12 mouse cellular contexts compared by ENCODE assay signal in genomic region chr6:89585696-89586095, GRCm38 (mm10). TPM values are rescaled to one million over a fixed set of nuclear protein-coding genes. Genes with fewer than 3 reads are reported as not detected.
DNase-seq lines count a peak whose midpoint lies in the region; ATAC-seq lines count a peak whose summit lies in the region.
"Had no signal": no experiment of that assay in that cellular context is flagged by ENCODE, and none has a peak within 500 bp of the region (broad histone marks: within the 10 kb centered on the region; RNA-seq: fewer than 3 reads in every experiment).

No protein-coding gene starts in this region.

- DNase-seq in cerebellum, adult 9-11 months: no peak
- no peak for DNase-seq in ovary, postnatal 36 days (ENCODE audit: low spot score)
- DNase-seq: kidney, adult 18-20 months had no signal

- peak overlapping the region; percentile 59 for H3K4me3 ChIP-seq in megakaryocyte, embryonic 14.5 days (replicated peaks)
- H3K4me3 ChIP-seq in hindbrain, embryonic 12.5 days: no peak overlapping the region
- no peak overlapping the region for H3K4me3 ChIP-seq in neural tube, embryonic 12.5 days
- no peak overlapping the region for H3K4me3 ChIP-seq in kidney, embryonic 16.5 days (ENCODE audit: low read length)
- H3K4me3 ChIP-seq: heart, embryonic 13.5 days had no signal

- H3K9ac ChIP-seq in hindbrain, embryonic 12.5 days: no peak overlapping the region; the same call in 1 of the 2 replicates
- no peak overlapping the region; the same call in 1 of the 2 replicates for H3K9ac ChIP-seq in neural tube, embryonic 12.5 days
- no peak overlapping the region for H3K9ac ChIP-seq in kidney, embryonic 16.5 days (replicated peaks; ENCODE audit: low read length)
- H3K9ac ChIP-seq: heart, embryonic 13.5 days; liver, embryonic 14.5 days had no signal

- H3K4me1 ChIP-seq in megakaryocyte, embryonic 14.5 days: peaks cover 69% of the 10 kb centered on the region
- peaks cover 17% of the 10 kb centered on the region for H3K4me1 ChIP-seq in hindbrain, embryonic 12.5 days
- H3K4me1 ChIP-seq in neural tube, embryonic 12.5 days: peaks cover 22% of the 10 kb centered on the region
- H3K4me1 ChIP-seq in kidney, embryonic 16.5 days (ENCODE audit: insufficient read depth, low read length): peaks cover 15% of the 10 kb centered on the region; the same call in 1 of the 2 replicates

- no peaks in the 10 kb centered on the region for H3K9me3 ChIP-seq in megakaryocyte, embryonic 14.5 days
- H3K9me3 ChIP-seq in hindbrain, embryonic 12.5 days (replicated peaks): no peaks in the 10 kb centered on the region
- no peaks in the 10 kb centered on the region for H3K9me3 ChIP-seq in neural tube, embryonic 12.5 days
- no peaks in the 10 kb centered on the region for H3K9me3 ChIP-seq in kidney, embryonic 16.5 days (ENCODE audit: low read length)
- H3K9me3 ChIP-seq: G1E; heart, embryonic 13.5 days had no signal

- ATAC-seq in cerebellum, adult (ENCODE audit: insufficient number of reproducible peaks, low FRiP score, low TSS enrichment): peak; percentile 49; the same call in 1 of the 2 replicates
- ATAC-seq in megakaryocyte, adult 5-6 weeks (ENCODE audit: poor library complexity, severe bottlenecking): no peak
- ATAC-seq in hindbrain, embryonic 12.5 days (ENCODE audit: low FRiP score): no peak; the same call in 1 of the 2 replicates
- peak; percentile 44; the same call in 1 of the 2 replicates for ATAC-seq in neural tube, embryonic 12.5 days (ENCODE audit: low FRiP score, low read depth)
- ATAC-seq in kidney, embryonic 16.5 days (ENCODE audit: low FRiP score, low TSS enrichment): no peak

- no peak overlapping the region for H3K4me2 ChIP-seq in hindbrain, embryonic 12.5 days (replicated peaks)
- no peak overlapping the region for H3K4me2 ChIP-seq in neural tube, embryonic 12.5 days (replicated peaks)
- H3K4me2 ChIP-seq in kidney, embryonic 16.5 days (replicated peaks; ENCODE audit: low read depth, low read length): no peak overlapping the region
- H3K4me2 ChIP-seq: heart, embryonic 13.5 days had no signal

- peak overlapping the region; percentile 40; the same call in 1 of the 2 replicates for H3K27ac ChIP-seq in hindbrain, embryonic 12.5 days
- H3K27ac ChIP-seq in neural tube, embryonic 12.5 days: no peak overlapping the region
- no peak overlapping the region for H3K27ac ChIP-seq in kidney, embryonic 16.5 days (ENCODE audit: low read length)
- H3K27ac ChIP-seq: heart, embryonic 13.5 days; liver, embryonic 14.5 days had no signal

- H3K36me3 ChIP-seq in megakaryocyte, embryonic 14.5 days (replicated peaks; ENCODE audit: low read length): peaks cover 2% of the 10 kb centered on the region
- no peaks in the 10 kb centered on the region for H3K36me3 ChIP-seq in hindbrain, embryonic 12.5 days
- H3K36me3 ChIP-seq in neural tube, embryonic 12.5 days: no peaks in the 10 kb centered on the region
- H3K36me3 ChIP-seq in kidney, embryonic 16.5 days (ENCODE audit: insufficient read depth, low read length): no peaks in the 10 kb centered on the region
- H3K36me3 ChIP-seq: heart, embryonic 13.5 days had no signal

- no peaks in the 10 kb centered on the region for H3K27me3 ChIP-seq in megakaryocyte, embryonic 14.5 days (replicated peaks)
- no peaks in the 10 kb centered on the region for H3K27me3 ChIP-seq in hindbrain, embryonic 12.5 days
- H3K27me3 ChIP-seq in neural tube, embryonic 12.5 days (replicated peaks): no peaks in the 10 kb centered on the region
- no peaks in the 10 kb centered on the region for H3K27me3 ChIP-seq in kidney, embryonic 16.5 days (ENCODE audit: insufficient read depth, low read length)
- H3K27me3 ChIP-seq: heart, embryonic 13.5 days had no signal

RNA-seq across cellular contexts. Expression of gene Chchd6, which starts 9.8 kb away (rescaled TPM):
- polyA plus RNA-seq in megakaryocyte, embryonic 14.5 days (2012; ENCODE audit: insufficient read depth, low replicate concordance): 31.1 and 42.5 TPM in 2 replicates
- 5.9 and 7.1 TPM in 2 replicates for total RNA-seq in megakaryocyte, adult 5-6 weeks (2015)
- total RNA-seq in megakaryocyte, adult 5-6 weeks (2017): 1.3 and 1.5 TPM in 2 replicates
- polyA plus RNA-seq in hindbrain, embryonic 12.5 days (2016; fragmentation: Nextera tagmentation; extraction: Ambion mirVana): 73.1 and 82.4 TPM in 2 replicates
- polyA plus RNA-seq in neural tube, embryonic 12.5 days (2016; fragmentation: Nextera tagmentation; extraction: Ambion mirVana): 79.9 and 80.9 TPM in 2 replicates
- 67.5 and 72.3 TPM in 2 replicates for polyA plus RNA-seq in kidney, embryonic 16.5 days (2015; fragmentation: Nextera tagmentation; extraction: Ambion mirVana)

RNA-seq across cellular contexts. Expression of gene Txnrd3, which starts 58.1 kb away (rescaled TPM):
- 1.4 TPM in 1 of 2 replicates, not detected in the other for polyA plus RNA-seq in megakaryocyte, embryonic 14.5 days (2012; ENCODE audit: insufficient read depth, low replicate concordance)
- 0.11 and 1.1 TPM in 2 replicates for total RNA-seq in megakaryocyte, adult 5-6 weeks (2015)
- total RNA-seq in megakaryocyte, adult 5-6 weeks (2017): 0.49 and 1.5 TPM in 2 replicates
- 15.5 and 16.3 TPM in 2 replicates for polyA plus RNA-seq in hindbrain, embryonic 12.5 days (2016; fragmentation: Nextera tagmentation; extraction: Ambion mirVana)
- polyA plus RNA-seq in neural tube, embryonic 12.5 days (2016; fragmentation: Nextera tagmentation; extraction: Ambion mirVana): 10.9 and 11.6 TPM in 2 replicates
- 15.9 and 16.9 TPM in 2 replicates for polyA plus RNA-seq in kidney, embryonic 16.5 days (2015; fragmentation: Nextera tagmentation; extraction: Ambion mirVana)

Comparison
In these comparisons a context has a peak if more than half of its experiments do, and no peak if none do; other contexts are left out.
1. ATAC-seq: peak in cerebellum, adult (single experiment) and neural tube, embryonic 12.5 days (single experiment); none in megakaryocyte, adult 5-6 weeks (single experiment), hindbrain, embryonic 12.5 days (single experiment) and kidney, embryonic 16.5 days (single experiment).